Mouse (Mus musculus) adrenal gland, postnatal 14 days (tissue): ENCODE measurements around the gene Bpifa1. TPM values are rescaled to one million over a fixed set of nuclear protein-coding genes. Genes with fewer than 3 reads are reported as not detected.
"Not testable (repeated sequence)": the region's sequence is repeated elsewhere in the genome, so short reads cannot be mapped to it uniquely, and the experiment has no call there.

Source experiments
- DNase-seq: peaks from one replicate; pipeline ENCODE4 v3.0.0; 2021; ENCODE audit warnings: mixed read lengths
- long read RNA-seq, 2 experiments: library from polyadenylated mRNA; stranded (forward); transcript quantifications; one replicate each; pipeline ENCODE4 v2.0.0; 2021
- total RNA-seq: library from RNA; stranded (reverse); gene quantifications from 2 replicates; pipeline ENCODE4 v1.2.3, GENCODE M21; 2021

The Bpifa1 gene
- total RNA-seq: not detected in 2 replicates
- long read RNA-seq, experiment 1: 0 reads
- long read RNA-seq, experiment 2: 0 reads

- no peak for DNase-seq
Measured at GRCm38 (mm10) chr2:154142580-154142979, at the start of gene Bpifa1. Gene Bpifa1 (plus strand): TSS chr2:154142880.

- peak; percentile 4 for DNase-seq
Measured at GRCm38 (mm10) chr2:154097734-154098133, 44.9 kb upstream of the Bpifa1 start.

GRCm38 (mm10) chr2:154117381-154117780 is 25.3 kb upstream of the Bpifa1 start:
- DNase-seq: no peak

GRCm38 (mm10) chr2:154130120-154130519 is 12.6 kb upstream of the Bpifa1 start, which contains the start of gene Bpifa3:
Gene Bpifa3 (plus strand): TSS chr2:154130336.
- DNase-seq: no peak

- DNase-seq: no peak
Measured at GRCm38 (mm10) chr2:154143735-154144134, 1.1 kb downstream of the Bpifa1 start.

- DNase-seq: no peak
Measured at GRCm38 (mm10) chr2:154147496-154147895, 4.8 kb downstream of the Bpifa1 start.

GRCm38 (mm10) chr2:154158433-154158832 is 15.8 kb downstream of the Bpifa1 start:
- peak; percentile 70 for DNase-seq

- DNase-seq: no peak
Measured at GRCm38 (mm10) chr2:154162307-154162706, 19.6 kb downstream of the Bpifa1 start, which contains the start of gene Bpifa5. Gene Bpifa5 (plus strand): TSS chr2:154162607.

- DNase-seq: no peak
Measured at GRCm38 (mm10) chr2:154163306-154163705, 20.6 kb downstream of the Bpifa1 start.

GRCm38 (mm10) chr2:154169172-154169571 is 26.5 kb downstream of the Bpifa1 start:
- DNase-seq: no peak

- DNase-seq: no peak
Measured at GRCm38 (mm10) chr2:154171621-154172020, 28.9 kb downstream of the Bpifa1 start.

- DNase-seq: peak; percentile 52
Measured at GRCm38 (mm10) chr2:154173313-154173712, 30.6 kb downstream of the Bpifa1 start.

- not testable (repeated sequence) for DNase-seq
Measured at GRCm38 (mm10) chr2:154181900-154182299, 39.2 kb downstream of the Bpifa1 start.

GRCm38 (mm10) chr2:154183061-154183460 is 40.4 kb downstream of the Bpifa1 start:
- DNase-seq: not testable (repeated sequence)

GRCm38 (mm10) chr2:154185319-154185718 is 42.6 kb downstream of the Bpifa1 start:
- no peak for DNase-seq

GRCm38 (mm10) chr2:154185748-154186147 is 43.1 kb downstream of the Bpifa1 start:
- DNase-seq: no peak

- DNase-seq: peak; percentile 21
Measured at GRCm38 (mm10) chr2:154187468-154187867, 44.8 kb downstream of the Bpifa1 start.

GRCm38 (mm10) chr2:154189877-154190434 is 47.3 kb downstream of the Bpifa1 start:
- no peak for DNase-seq

- DNase-seq: no peak
Measured at GRCm38 (mm10) chr2:154190546-154191258, 48.0 kb downstream of the Bpifa1 start, which contains the start of gene Bpifb1. Gene Bpifb1 (plus strand): TSS chr2:154190818.

GRCm38 (mm10) chr2:154192141-154192540 is 49.5 kb downstream of the Bpifa1 start:
- DNase-seq: no peak

- no peak for DNase-seq
Measured at GRCm38 (mm10) chr2:154193071-154193470, 50.4 kb downstream of the Bpifa1 start.

- DNase-seq: peak; percentile 65
Measured at GRCm38 (mm10) chr2:154193994-154194504, 51.4 kb downstream of the Bpifa1 start.

GRCm38 (mm10) chr2:154197036-154197435 is 54.4 kb downstream of the Bpifa1 start:
- DNase-seq: peak; percentile 1
